16 mouse cellular contexts compared by ENCODE assay signal in genomic region chr11:76319714-76320435, GRCm38 (mm10).
DNase-seq lines count a peak whose midpoint lies in the region; ATAC-seq lines count a peak whose summit lies in the region.
"Had no signal": no experiment of that assay in that cellular context is flagged by ENCODE, and none has a peak within 500 bp of the region (broad histone marks: within the 10 kb centered on the region; RNA-seq: fewer than 3 reads in every experiment).

No protein-coding gene starts in this region.

- no peaks in the 10 kb centered on the region; the same call in 1 of the 2 replicates for H3K36me3 ChIP-seq in kidney, embryonic 15.5 days
- 0 out of 2 replicates have a peak, but pooled peaks cover 3% of the 10 kb centered on the region for H3K36me3 ChIP-seq in embryonic facial prominence, embryonic 12.5 days
- H3K36me3 ChIP-seq in neural tube, embryonic 15.5 days: no peaks in the 10 kb centered on the region
- H3K36me3 ChIP-seq in intestine, embryonic 15.5 days: no peaks in the 10 kb centered on the region
- H3K36me3 ChIP-seq: liver, embryonic 13.5 days had no signal

- DNase-seq in kidney, adult 11 months: peak; percentile 19
- peak; percentile 94 for DNase-seq in R1 (ENCODE audit: low read depth, low spot score)
- no peak for DNase-seq in adrenal gland, adult 2 months
- DNase-seq: adrenal gland, postnatal 36 days; cerebellum, postnatal 14 days; liver, embryonic 13.5 days; right cerebral cortex, postnatal 25 days; thymus, postnatal 14 days had no signal

- no peak overlapping the region for H3K4me2 ChIP-seq in kidney, embryonic 15.5 days
- H3K4me2 ChIP-seq in embryonic facial prominence, embryonic 12.5 days (replicated peaks): no peak overlapping the region
- H3K4me2 ChIP-seq in neural tube, embryonic 15.5 days: no peak overlapping the region
- H3K4me2 ChIP-seq in intestine, embryonic 15.5 days (replicated peaks): no peak overlapping the region
- H3K4me2 ChIP-seq: forebrain, embryonic 12.5 days; liver, embryonic 13.5 days; midbrain, embryonic 11.5 days had no signal

- no peaks in the 10 kb centered on the region for H3K9me3 ChIP-seq in kidney, embryonic 15.5 days (replicated peaks)
- no peaks in the 10 kb centered on the region for H3K9me3 ChIP-seq in embryonic facial prominence, embryonic 12.5 days
- H3K9me3 ChIP-seq in neural tube, embryonic 15.5 days (replicated peaks): no peaks in the 10 kb centered on the region
- no peaks in the 10 kb centered on the region for H3K9me3 ChIP-seq in intestine, embryonic 15.5 days
- H3K9me3 ChIP-seq: liver, embryonic 13.5 days had no signal

- 66% methylated on average over 9 of the region's 9 CpGs for WGBS in kidney, embryonic 15.5 days
- 50% methylated on average over 9 of the region's 9 CpGs for WGBS in embryonic facial prominence, embryonic 12.5 days
- 76% methylated on average over 9 of the region's 9 CpGs for WGBS in neural tube, embryonic 15.5 days
- WGBS in intestine, embryonic 15.5 days: 72% methylated on average over 9 of the region's 9 CpGs

- peaks cover 56% of the 10 kb centered on the region for H3K4me1 ChIP-seq in kidney, embryonic 15.5 days
- H3K4me1 ChIP-seq in embryonic facial prominence, embryonic 12.5 days: peaks cover 31% of the 10 kb centered on the region
- H3K4me1 ChIP-seq in neural tube, embryonic 15.5 days: peaks cover 32% of the 10 kb centered on the region
- peaks cover 26% of the 10 kb centered on the region for H3K4me1 ChIP-seq in intestine, embryonic 15.5 days (replicated peaks)
- H3K4me1 ChIP-seq: liver, embryonic 13.5 days had no signal

- no peak overlapping the region for H3K9ac ChIP-seq in kidney, embryonic 15.5 days
- no peak overlapping the region for H3K9ac ChIP-seq in embryonic facial prominence, embryonic 12.5 days
- H3K9ac ChIP-seq in neural tube, embryonic 15.5 days (replicated peaks): no peak overlapping the region
- no peak overlapping the region for H3K9ac ChIP-seq in intestine, embryonic 15.5 days
- H3K9ac ChIP-seq: forebrain, embryonic 12.5 days; liver, embryonic 13.5 days had no signal

- no peak for ATAC-seq in kidney, embryonic 15.5 days (replicated peaks; ENCODE audit: low FRiP score)
- ATAC-seq in embryonic facial prominence, embryonic 12.5 days (ENCODE audit: insufficient number of reproducible peaks, insufficient read depth, low FRiP score, low TSS enrichment): no peak
- no peak for ATAC-seq in neural tube, embryonic 15.5 days (ENCODE audit: low FRiP score)
- ATAC-seq in intestine, embryonic 15.5 days: no peak
- ATAC-seq: intestine, postnatal 0 days had no signal

- no peak overlapping the region for H3K27ac ChIP-seq in kidney, embryonic 15.5 days
- 0 out of 2 replicates have a peak overlapping the region, but pooled peaks have one; percentile 30 for H3K27ac ChIP-seq in embryonic facial prominence, embryonic 12.5 days
- 0 out of 2 replicates have a peak overlapping the region, but pooled peaks have one; percentile 9 for H3K27ac ChIP-seq in neural tube, embryonic 15.5 days (replicated peaks)
- no peak overlapping the region for H3K27ac ChIP-seq in intestine, embryonic 15.5 days
- H3K27ac ChIP-seq: forebrain, embryonic 12.5 days; layer of hippocampus, adult 2 months; liver, embryonic 13.5 days had no signal

- H3K4me3 ChIP-seq in kidney, embryonic 15.5 days (replicated peaks): no peak overlapping the region
- H3K4me3 ChIP-seq in embryonic facial prominence, embryonic 12.5 days: no peak overlapping the region
- no peak overlapping the region for H3K4me3 ChIP-seq in neural tube, embryonic 15.5 days (replicated peaks)
- no peak overlapping the region for H3K4me3 ChIP-seq in intestine, embryonic 15.5 days (replicated peaks)
- H3K4me3 ChIP-seq: forebrain, embryonic 12.5 days; layer of hippocampus, adult 2 months; liver, embryonic 13.5 days had no signal

- no peaks in the 10 kb centered on the region for H3K27me3 ChIP-seq in kidney, embryonic 15.5 days
- no peaks in the 10 kb centered on the region for H3K27me3 ChIP-seq in embryonic facial prominence, embryonic 12.5 days
- H3K27me3 ChIP-seq in neural tube, embryonic 15.5 days (replicated peaks): no peaks in the 10 kb centered on the region
- no peaks in the 10 kb centered on the region for H3K27me3 ChIP-seq in intestine, embryonic 15.5 days (replicated peaks)
- H3K27me3 ChIP-seq: forebrain, embryonic 12.5 days; liver, embryonic 13.5 days had no signal

Comparison
In these comparisons a context has a peak if more than half of its experiments do, and no peak if none do; other contexts are left out.
1. H3K27ac ChIP-seq: peak in embryonic facial prominence, embryonic 12.5 days (single experiment) and neural tube, embryonic 15.5 days (single experiment); none in kidney, embryonic 15.5 days (single experiment) and intestine, embryonic 15.5 days (single experiment).